Comparison of ENCODE assay signal across 2 mouse cellular contexts in genomic region chr7:109091316-109091715, GRCm38 (mm10). TPM values are rescaled to one million over a fixed set of nuclear protein-coding genes. Genes with fewer than 3 reads are reported as not detected.
"Had no signal": no experiment of that assay in that cellular context is flagged by ENCODE, and none has a peak within 500 bp of the region (broad histone marks: within the 10 kb centered on the region; RNA-seq: fewer than 3 reads in every experiment).

No protein-coding gene starts in this region.

RNA-seq across cellular contexts. Expression of gene Ric3, which starts 8.2 kb away (rescaled TPM):
- total RNA-seq: monocyte, adult 5-6 weeks had no signal
- polyA plus RNA-seq: myocyte had no signal
